Mouse (Mus musculus) c-Kit-negative CD71-positive TER-119-positive erythroid progenitor cells, embryonic 14.5 days (primary cell): Measurements from ENCODE around the gene Vps37b.
"Not testable (repeated sequence)": the region's sequence is repeated elsewhere in the genome, so short reads cannot be mapped to it uniquely, and the experiment has no call there.

Source experiments
- DNase-seq: peaks from one replicate; pipeline ENCODE4 v3.0.0-alpha.2; 2013; ENCODE audit warnings: low read depth, low spot score

The Vps37b gene

GRCm38 (mm10) chr5:124032001-124032508 lies at the start of gene Vps37b:
Gene Vps37b (minus strand): TSS chr5:124032270.
- peak; percentile 85 for DNase-seq

GRCm38 (mm10) chr5:124079880-124080279 lies 47.8 kb upstream of the Vps37b start:
- no peak for DNase-seq

GRCm38 (mm10) chr5:124078794-124079416 lies 46.8 kb upstream of the Vps37b start:
- no peak for DNase-seq

- DNase-seq: no peak
These were observed 45.9 kb upstream of the Vps37b start for GRCm38 (mm10) chr5:124077856-124078460.

GRCm38 (mm10) chr5:124077241-124077640 lies 45.2 kb upstream of the Vps37b start:
- DNase-seq: no peak

- DNase-seq: no peak
These were observed 44.5 kb upstream of the Vps37b start for GRCm38 (mm10) chr5:124076559-124076958.

- no peak for DNase-seq
These were observed 43.6 kb upstream of the Vps37b start for GRCm38 (mm10) chr5:124075716-124076115.

- no peak for DNase-seq
These were observed 42.8 kb upstream of the Vps37b start for GRCm38 (mm10) chr5:124074845-124075307.

GRCm38 (mm10) chr5:124073682-124074081 lies 41.6 kb upstream of the Vps37b start:
- no peak for DNase-seq

- DNase-seq: no peak
These were observed 37.6 kb upstream of the Vps37b start for GRCm38 (mm10) chr5:124069657-124070056.

- DNase-seq: no peak
These were observed 30.2 kb upstream of the Vps37b start for GRCm38 (mm10) chr5:124062037-124062824.

GRCm38 (mm10) chr5:124059677-124060076 lies 27.6 kb upstream of the Vps37b start:
- no peak for DNase-seq

- DNase-seq: no peak
These were observed 26.7 kb upstream of the Vps37b start for GRCm38 (mm10) chr5:124058749-124059148.

GRCm38 (mm10) chr5:124056956-124057355 lies 24.9 kb upstream of the Vps37b start:
- no peak for DNase-seq

GRCm38 (mm10) chr5:124056219-124056618 lies 24.1 kb upstream of the Vps37b start:
- DNase-seq: no peak

GRCm38 (mm10) chr5:124052641-124053040 lies 20.6 kb upstream of the Vps37b start:
- DNase-seq: not testable (repeated sequence)

GRCm38 (mm10) chr5:124051899-124052491 lies 19.9 kb upstream of the Vps37b start:
- DNase-seq: peak; percentile 92

GRCm38 (mm10) chr5:124050095-124051050 lies 18.3 kb upstream of the Vps37b start:
- no peak for DNase-seq

- no peak for DNase-seq
These were observed 17.4 kb upstream of the Vps37b start for GRCm38 (mm10) chr5:124049249-124050045.
